16 mouse cellular contexts compared by ENCODE assay signal in the genomic region with DNA sequence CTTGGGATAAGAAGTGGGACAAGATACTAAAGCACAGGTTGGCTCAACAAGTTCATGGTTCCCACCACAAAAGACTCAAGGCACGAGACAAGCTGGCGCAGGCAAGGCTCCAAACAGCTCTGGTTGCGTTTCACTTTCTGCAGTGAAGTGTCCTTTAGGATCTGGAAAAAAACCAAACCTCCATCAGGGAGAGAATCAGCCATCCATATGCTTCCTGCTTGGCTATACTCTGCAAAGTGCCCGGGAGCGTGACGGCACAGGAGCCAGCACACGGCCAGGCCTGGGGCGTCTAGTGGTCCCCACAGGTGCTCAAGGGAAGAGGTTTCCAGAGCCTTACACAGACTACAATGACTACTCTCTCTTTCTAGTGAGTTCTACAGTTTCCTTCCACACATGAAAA.
"Had no signal": no experiment of that assay in that cellular context is flagged by ENCODE, and none has a peak within 500 bp of the region (broad histone marks: within the 10 kb centered on the region; RNA-seq: fewer than 3 reads in every experiment).

No protein-coding gene starts in this region.

- ATAC-seq: lung, postnatal 0 days; midbrain, embryonic 13.5 days; midbrain, embryonic 15.5 days had no signal

- H3K4me1 ChIP-seq: lung, embryonic 15.5 days; midbrain, embryonic 13.5 days; midbrain, embryonic 15.5 days; neural tube, embryonic 12.5 days; stomach, embryonic 15.5 days had no signal

- H3K9ac ChIP-seq: lung, embryonic 15.5 days; midbrain, embryonic 13.5 days; midbrain, embryonic 15.5 days; neural tube, embryonic 12.5 days; stomach, embryonic 15.5 days had no signal

- H3K27me3 ChIP-seq: lung, embryonic 15.5 days; megakaryocyte, embryonic 14.5 days; midbrain, embryonic 13.5 days; midbrain, embryonic 15.5 days; neural tube, embryonic 12.5 days; stomach, embryonic 15.5 days had no signal

- H3K4me2 ChIP-seq: lung, embryonic 15.5 days; midbrain, embryonic 11.5 days; midbrain, embryonic 13.5 days; midbrain, embryonic 15.5 days; neural tube, embryonic 12.5 days; stomach, embryonic 15.5 days had no signal

- H3K27ac ChIP-seq: lung, embryonic 15.5 days; macrophage; midbrain, embryonic 13.5 days; midbrain, embryonic 15.5 days; neural tube, embryonic 12.5 days; stomach, embryonic 15.5 days; stomach, postnatal 0 days had no signal

- H3K4me3 ChIP-seq: lung, embryonic 15.5 days; megakaryocyte, embryonic 14.5 days; midbrain, embryonic 13.5 days; midbrain, embryonic 15.5 days; neural tube, embryonic 12.5 days; stomach, embryonic 15.5 days had no signal

- H3K9me3 ChIP-seq: lung, embryonic 15.5 days; midbrain, embryonic 13.5 days; midbrain, embryonic 15.5 days; neural tube, embryonic 12.5 days; stomach, embryonic 15.5 days had no signal

- DNase-seq: lung, adult 2 months; lung, postnatal 14 days; lung, postnatal 36 days; right cerebral cortex, postnatal 14 days; thymus, adult 2 months; thymus, postnatal 25 days had no signal
